Mouse (Mus musculus): ENCODE measurements at regions not wholly inside any gene's neighbourhood (a gene's known extent, or its start where the extent isn't known, plus 50 kb on each side); places are given as distances from the start of the nearest gene placed in this dataset.
"Not testable (repeated sequence)": the region's sequence is repeated elsewhere in the genome, so short reads cannot be mapped to it uniquely, and the experiment has no call there.

DNA sequence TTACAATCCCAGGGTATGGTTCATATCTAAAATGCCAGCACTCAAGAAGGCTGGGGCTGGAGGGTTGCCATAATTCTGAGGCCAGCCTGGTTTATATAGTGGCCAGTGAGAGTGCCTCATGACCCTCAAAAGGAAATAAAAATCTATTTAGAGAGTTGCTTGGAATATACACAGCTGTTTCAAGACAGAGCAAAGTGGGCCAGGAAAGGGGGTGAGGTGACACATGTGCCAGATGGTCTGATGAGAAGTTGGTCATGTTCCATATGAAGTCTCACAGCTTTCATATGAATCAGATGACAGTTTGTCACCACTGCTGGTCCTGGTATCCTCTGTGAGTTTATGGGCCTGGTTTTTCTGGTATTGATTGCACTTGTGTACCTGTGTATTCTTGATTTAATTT lies 261.5 kb upstream of the Ube2e3 start:
- DNase-seq (ENCODE audit: extremely low spot score, low spot score) = no peak

DNA sequence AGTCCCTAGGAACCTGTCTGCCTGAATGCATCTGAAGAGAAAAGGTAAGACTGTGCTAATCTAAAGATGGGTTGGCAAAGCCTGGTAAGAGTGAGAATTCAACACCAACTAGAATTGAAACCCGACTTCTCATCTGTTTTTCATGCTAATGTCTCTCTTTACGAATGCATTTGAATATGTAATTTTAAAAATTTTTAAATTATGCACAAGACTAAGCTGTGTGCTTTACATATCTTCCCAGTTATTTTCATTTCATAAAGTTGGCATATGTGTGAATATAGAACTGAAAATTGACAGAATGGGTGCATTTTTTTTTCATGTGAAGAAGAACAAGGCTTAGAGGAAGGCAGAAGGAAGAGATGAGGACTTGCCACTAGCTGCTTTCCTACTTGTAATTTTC lies 267.2 kb upstream of the Ube2e3 start:
- DNase-seq (ENCODE audit: extremely low spot score, low spot score) = no peak

DNA sequence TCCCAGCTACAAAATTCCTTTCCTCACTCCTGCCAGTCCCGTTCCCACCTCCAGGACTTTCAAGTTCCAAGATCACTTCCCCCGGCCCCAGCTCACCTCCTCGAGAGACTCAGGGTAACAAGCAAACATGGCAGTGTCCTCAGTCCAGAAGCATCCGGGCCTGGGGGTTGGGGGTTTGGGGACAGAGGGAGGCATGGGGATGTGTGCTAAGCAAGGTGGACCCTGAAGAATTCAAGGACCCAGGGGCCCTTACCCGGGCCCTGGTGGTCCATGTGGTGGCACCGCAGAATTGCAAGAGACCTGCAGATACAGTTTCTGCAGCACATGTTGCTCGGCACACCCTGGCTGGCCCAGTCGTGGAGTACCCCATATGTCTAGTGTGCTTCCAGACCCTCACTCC lies 269.9 kb upstream of the Ube2e3 start:
- no peak for DNase-seq (ENCODE audit: extremely low spot score, low spot score)

DNA sequence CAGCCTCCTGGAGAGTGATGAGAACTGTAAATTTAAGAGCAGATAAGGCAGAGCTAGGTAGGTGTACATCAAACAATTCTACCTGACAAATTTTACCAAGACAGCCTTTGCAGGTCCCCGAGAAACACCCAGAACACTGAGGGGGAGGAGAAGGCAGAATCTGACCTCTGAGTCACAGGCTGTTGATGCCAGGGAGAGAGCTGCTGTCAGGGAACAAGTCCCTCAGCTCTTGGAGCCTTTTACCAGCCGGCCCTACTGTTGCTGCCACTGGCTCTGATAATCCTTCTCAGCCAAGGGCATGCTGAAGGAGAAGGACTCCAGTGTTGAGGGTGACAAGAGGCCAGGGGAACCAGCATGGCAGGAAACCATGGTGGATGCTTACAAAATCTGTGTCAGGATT lies 271.7 kb upstream of the Ube2e3 start:
- no peak for DNase-seq (ENCODE audit: extremely low spot score, low spot score)

DNA sequence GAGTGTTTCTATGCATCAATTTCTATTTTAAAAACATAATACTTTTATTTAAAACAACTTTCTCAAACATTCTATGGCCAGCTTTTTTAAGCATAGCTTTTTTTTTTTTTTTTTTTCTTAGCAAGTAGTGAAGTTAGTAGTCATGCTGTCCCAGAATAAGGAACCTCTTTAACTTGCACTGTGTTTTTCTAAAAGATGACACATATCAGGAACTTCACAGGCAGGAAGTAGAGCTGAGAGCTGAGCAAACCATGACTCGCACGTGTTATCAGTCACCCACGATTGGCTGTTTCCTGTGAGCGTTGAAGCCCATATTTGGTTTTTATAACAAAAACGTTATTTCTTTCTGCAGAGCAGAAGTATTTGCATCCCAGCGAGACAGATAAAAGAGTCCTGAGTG lies 287.9 kb upstream of the Ube2e3 start:
- no peak for DNase-seq (ENCODE audit: extremely low spot score, low spot score)

DNA sequence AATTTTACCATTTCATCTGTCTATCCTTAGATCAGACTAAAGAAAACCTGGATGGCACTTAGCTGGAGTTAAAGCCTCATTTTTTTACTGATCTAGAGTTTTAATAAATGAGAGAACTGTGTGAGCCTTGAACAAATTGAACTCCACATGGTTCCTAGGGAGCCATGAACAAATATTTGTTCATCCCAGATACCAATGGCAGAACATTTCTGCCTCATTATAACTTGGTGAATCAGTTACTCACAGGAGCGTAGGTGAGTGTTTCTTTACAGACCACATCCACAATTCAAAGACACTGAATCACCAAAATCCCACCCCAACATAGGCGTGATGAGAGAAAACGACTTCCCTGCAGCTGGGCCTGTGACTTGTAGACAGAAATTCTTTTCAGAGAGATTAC lies 295.4 kb upstream of the Ube2e3 start:
- DNase-seq (ENCODE audit: extremely low spot score, low spot score) = no peak

DNA sequence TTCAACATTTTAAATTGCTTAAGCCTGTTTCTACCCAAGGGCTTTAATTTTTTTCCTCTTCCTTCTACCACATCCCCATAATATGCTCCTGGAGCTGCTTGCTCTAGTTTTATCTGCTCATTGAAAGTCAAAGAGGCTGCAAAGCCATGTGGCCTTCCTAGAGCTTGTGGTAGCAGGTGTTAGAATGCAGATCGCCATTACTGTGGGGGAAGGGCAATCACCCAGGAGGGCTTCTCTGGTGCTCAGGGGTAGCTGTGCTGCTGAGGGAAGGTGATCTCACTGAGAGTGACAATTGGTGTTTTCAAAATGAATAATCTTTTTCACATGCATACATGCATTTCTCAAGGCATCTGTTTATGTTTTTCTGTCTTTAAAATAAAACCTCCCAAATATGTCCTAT lies 309.8 kb upstream of the Ube2e3 start:
- no peak for DNase-seq (ENCODE audit: extremely low spot score, low spot score)

DNA sequence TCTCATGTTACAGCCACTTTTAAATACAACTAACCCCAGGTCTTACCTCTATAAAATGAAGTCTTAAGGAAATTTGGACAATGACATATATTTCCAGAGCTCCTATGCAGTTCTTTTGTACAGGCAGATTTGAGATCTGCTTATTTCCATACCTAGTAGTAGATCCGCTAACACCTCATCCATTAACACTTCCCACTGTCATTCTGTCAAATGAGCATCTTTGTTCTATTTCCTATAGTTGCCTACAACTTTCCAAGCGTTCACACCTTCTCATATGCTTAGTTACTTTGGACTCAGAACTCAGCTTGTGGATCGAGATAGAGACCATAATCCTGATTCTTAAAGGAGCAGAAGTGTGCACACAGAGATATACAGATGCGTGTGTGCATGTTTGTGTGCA lies 316.8 kb upstream of the Ube2e3 start:
- DNase-seq (ENCODE audit: extremely low spot score, low spot score) = no peak

DNA sequence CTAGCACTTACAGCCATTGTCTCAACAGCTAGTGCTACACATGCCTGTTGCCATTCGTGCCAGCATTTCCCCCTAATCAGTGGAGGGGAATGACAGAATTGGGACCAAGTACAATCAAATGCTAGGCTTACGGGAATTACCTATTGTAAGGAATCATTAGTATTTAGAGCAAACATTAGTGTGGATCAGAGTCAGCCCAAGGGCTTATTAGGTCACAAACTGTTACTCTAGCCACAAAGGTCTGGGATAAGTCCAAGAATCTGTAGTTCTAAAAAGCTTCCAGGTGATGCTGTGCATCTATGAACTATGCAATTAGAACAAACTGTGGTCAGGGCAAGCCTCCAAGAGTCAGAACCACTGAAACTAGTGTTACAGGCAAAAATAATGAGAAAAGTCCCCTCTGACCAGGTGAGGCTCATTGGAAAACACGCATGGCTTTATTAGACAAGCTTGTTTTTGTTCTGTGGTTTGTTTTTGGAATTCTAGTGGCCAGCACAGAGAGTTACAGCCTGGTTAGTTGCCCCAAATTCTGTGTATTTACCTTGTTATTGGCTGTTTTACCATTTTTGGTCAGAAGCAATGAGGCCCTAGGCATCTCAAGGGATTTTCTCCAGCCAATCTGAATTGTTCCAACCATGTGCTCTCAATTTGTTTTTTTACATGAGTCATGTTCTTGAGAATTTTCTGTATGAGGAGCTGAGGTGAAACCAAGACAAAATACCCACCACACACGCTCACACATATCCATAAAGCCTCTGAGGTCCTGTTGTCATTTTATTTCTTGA lies 319.0 kb upstream of the Ube2e3 start:
- no peak for DNase-seq (ENCODE audit: extremely low spot score, low spot score)

DNA sequence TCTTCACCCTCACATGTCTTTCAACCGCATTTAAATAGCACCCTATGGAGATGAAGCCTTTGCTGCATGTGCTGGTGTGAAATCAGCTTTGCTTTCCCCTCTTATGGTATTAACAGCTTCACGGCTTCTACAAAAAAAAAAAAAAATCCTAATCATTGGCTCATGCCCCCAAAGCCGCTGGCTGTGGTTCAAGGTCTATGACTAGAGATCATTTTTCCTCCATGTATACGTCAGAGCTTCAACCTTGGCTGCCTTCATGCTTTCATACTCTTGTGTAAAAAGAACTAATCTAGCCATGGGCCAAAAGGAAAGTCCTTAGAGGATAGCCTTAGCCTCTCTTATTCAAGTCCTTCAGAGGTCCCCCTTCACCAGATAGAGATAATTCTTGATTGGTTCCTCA lies 320.6 kb upstream of the Ube2e3 start:
- no peak for DNase-seq (ENCODE audit: extremely low spot score, low spot score)

DNA sequence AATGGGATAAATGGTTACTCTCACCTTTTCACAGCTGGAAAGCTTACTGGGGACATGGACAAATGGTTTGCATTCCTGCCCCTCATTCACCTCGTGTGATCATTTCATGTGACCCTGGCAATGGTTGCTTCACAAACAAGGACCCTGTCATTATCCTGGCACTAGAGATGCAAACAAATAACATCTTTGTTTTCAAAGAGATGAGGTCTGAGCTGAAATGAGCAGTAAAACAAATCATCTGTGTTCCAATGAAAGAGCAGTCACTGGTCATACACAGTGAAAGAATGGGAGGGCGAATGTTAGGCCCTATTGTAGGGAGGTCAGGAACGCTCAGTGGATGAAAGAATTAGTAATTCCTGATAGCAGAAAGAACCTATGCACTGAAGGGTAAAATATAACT lies 327.5 kb upstream of the Ube2e3 start:
- no peak for DNase-seq (ENCODE audit: extremely low spot score, low spot score)

DNA sequence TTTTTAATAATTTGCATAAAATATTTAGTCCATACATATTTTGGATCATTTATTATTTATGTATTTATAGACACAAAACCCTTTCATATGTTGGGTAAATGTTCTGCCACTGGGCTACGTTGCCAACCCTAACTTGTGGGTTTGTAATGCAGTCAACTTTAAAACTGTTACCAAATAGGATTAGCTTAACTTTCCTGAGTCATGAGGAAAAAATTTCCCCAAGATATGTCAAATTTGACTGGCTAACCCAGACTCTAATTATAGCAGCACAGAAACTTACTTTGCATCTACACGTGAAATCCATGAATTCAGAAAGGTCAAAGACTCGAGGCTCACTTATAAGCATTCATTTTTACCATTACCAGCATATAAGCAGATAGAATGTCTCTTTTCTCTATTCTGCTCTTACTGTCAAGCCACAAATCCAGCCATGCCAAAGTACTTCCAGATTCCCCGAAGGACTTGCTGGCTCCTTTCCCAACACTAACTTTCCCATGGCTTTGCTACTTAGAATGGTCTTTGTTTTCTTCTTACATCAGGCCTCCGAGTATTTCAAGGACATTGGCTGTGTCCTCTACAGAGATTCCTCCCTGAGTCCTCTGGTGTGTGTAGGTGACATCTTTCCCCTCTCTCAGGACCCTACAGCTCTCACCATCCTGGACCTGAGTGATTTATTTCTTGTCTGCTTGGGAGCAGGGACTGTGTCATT lies 328.2 kb upstream of the Ube2e3 start:
- DNase-seq (ENCODE audit: extremely low spot score, low spot score) = no peak

DNA sequence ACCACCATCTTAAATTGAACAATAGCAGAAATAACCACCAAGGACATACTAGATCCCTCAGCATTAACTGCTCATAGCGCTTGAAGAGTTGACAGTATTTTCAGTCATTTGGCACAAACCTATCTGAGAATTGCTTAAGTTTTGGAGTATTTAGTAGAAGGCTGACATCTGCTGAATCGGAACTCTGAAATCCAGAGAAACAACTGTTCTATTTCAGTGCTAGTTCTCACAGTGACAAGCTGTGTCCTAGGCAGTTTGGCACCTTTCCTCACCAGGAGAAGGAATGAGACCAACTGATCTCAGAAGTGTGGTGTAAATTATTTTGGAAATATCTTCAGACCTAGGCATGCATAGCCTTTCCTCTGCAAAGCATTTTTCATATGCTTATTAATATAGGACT lies 330.4 kb upstream of the Ube2e3 start:
- DNase-seq (ENCODE audit: extremely low spot score, low spot score) = no peak

DNA sequence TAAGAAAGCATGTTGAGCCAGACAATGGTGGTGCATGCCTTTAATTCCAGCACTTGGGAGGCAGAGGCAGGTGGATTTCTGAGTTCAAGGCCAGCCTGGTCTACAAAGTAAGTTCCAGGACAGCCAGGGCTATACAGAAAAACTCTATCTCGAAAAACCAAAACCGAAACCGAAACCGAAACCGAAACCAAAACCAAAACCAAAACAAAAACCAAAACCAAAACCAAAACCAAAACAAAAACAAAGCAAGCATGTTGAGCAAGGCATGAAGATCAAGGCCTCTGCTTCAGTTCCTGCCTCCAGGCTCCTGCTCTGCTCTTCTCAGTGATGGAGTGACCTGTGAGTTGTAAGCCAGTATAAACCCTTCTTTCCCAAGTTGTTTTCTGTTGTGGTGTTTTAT lies 334.0 kb upstream of the Ube2e3 start:
- DNase-seq (ENCODE audit: extremely low spot score, low spot score) = not testable (repeated sequence)

DNA sequence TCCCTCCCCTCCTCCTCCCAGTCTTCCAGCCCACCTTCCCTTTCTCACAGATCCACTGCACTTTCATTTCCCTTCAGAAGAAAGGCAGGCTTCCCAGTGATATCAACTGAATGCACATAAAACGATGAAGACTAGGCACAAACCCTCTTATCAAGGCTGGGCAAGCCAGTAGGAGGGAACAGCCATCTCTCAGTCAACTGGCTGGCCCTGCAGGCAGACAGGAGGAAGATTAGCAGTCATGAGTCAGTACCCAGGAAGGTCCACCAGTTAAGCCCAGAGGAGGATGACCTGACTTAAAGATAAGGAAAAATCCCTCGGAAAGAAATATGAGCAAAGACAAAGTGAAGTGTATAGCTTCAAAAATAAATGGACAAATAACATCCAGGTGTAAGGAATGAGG lies 337.4 kb upstream of the Ube2e3 start:
- no peak for DNase-seq (ENCODE audit: extremely low spot score, low spot score)

DNA sequence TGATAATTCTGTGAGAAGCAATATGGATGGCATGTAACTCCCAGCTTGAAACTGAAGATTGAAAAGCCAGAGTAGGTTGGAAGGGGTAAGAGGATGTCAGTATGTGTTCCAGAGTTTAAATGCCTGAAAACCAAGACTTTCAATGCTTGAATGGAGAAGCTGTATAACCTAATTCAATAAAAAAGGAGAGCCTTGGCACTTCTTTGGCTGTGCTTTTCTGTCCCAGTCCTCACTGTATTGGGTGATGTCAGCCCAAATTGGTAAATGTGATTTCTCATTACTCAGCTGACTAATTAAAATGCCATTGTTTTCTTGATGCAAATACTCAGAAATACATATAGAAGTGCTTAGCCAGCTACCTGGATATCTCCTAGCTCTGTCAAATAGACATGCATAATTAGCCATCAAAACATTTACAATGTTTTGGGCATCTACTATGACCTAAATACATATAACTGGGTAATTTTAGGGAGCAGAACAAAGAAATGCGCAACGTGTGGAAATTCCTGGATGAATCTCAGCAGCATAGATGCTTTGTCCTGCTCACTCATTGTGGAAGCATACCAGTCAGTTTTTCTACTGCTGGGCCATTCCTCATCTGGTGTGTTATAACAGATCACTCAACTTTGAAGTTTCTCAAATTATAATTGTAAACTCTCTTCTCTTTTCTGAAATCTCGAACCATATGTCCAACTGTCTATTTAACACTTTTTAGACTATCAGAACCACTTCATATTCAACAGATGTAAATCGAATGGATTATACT lies 347.5 kb upstream of the Ube2e3 start:
- DNase-seq (ENCODE audit: extremely low spot score, low spot score) = no peak

DNA sequence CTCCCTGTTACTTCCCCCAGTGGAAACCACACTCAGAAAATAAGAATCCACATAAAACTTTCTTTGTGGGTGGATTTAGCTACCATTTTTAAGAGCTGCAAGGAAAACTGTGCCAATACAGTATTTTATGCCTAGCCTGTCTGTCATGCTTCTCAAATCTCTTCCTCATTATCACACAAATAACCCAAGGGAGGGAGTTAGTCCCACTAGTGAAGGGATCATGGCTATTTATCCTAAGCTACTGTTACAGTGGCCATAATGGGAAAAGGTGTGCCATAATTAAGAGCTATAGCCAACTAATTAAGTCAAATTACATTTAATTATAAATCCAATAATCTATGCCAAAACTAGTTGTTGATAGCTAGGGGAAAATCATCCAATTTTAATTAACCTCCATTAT lies 374.8 kb upstream of the Ube2e3 start:
- DNase-seq (ENCODE audit: extremely low spot score, low spot score) = no peak

DNA sequence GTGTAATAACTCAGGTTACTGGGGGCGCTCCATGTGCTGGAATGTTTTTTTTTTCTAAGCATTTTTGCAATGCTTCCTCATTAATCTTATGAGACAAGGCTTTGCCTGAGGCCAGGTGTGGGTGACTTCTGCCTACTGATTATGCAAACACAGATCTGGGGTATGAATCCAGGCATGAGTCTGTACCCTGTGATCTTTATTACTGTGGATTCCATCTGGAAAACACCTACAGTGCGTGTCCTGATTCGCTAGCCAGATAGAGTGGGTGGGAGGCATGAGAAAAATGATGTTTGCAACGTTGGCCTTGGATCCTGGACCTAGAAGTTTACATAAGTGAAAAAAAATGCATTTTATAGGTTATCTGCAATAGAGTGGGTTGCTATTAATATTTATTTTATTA lies 387.9 kb upstream of the Ube2e3 start:
- no peak for DNase-seq (ENCODE audit: extremely low spot score, low spot score)

DNA sequence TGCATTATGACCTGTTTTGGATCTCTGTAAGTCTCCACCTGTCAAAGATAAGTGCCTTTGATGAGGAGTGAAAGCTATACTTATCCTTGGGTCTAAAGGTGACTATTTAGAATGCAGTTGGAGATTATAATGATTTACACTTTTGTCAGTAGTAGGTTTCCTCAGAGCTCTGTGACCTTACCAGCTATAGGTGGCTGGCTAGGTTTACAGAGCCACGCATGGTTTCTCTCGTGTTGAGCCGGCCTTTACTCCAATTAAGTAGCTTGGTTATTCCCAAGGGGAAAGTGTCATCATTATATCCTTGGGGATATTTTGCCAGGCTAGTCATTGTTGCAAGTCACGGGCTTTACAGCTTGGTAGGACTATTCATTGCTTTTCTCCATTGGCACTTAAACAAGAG lies 408.5 kb upstream of the Ube2e3 start:
- no peak for DNase-seq (ENCODE audit: extremely low spot score, low spot score)

DNA sequence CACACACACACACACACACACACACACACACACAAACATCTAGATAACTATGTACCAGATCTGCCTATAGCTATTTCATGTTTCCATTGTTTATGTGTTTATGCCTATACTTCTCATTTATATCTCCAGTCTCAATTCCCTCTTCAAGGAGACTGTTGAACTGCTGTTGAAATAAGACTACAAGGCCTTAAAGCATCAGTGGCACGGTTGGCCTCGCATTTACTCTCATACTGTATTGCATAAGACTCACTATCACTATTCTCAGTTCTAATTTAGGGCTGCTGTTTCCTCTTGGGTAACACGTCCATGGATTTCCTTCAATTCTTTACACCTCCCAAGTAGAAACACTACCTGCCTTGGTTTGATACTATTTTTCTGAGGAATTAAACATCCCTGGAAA lies 414.5 kb upstream of the Ube2e3 start:
- no peak for DNase-seq (ENCODE audit: extremely low spot score, low spot score)

DNA sequence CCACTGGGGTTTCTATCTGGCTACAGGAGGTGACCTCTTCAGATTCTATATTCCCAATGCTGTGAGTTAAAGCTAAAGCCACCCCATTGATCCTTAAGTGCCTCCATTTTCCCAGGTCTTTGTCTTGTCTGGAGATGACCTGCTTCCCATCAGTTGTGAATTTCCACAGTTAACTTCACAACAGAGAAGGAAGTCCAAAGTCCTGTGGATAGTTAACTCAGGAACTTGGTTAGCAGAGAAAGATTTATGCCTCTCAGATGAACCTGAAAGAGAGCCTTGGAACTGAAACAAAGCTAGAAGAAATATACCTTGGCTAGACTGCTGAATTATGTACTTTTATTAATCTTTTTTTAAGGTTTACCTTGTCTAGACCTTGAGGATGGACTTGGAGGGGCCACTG lies 431.1 kb upstream of the Ube2e3 start:
- DNase-seq (ENCODE audit: extremely low spot score, low spot score) = no peak

DNA sequence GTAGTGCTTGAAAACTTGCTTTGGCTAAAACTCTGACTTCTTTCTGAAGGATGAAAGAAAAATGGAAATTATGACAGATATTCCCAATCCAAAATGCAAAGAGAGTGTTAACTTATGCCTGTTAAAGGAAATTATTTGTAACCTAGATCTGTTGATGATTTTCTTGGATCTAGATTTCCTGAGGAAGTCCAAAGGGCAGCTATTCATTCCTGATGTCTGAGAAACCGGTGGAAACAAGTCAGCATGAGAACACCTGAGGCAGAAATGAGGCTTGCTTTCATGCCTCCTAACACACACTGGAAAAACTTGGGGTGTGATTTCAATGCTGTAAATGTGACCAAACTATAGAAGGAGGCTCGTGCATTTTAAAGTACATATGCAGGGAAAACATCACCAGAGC lies 432.9 kb upstream of the Ube2e3 start:
- no peak for DNase-seq (ENCODE audit: extremely low spot score, low spot score)

Measured in neural tube, embryonic 10.5 days (tissue).